Mouse (Mus musculus): Measurements from ENCODE around the gene Scaf4. TPM values are rescaled to one million over a fixed set of nuclear protein-coding genes. Genes with fewer than 3 reads are reported as not detected.

Gene Scaf4
- polyA plus RNA-seq, 1 experiment from 2014 or later: 36.2 TPM

GRCm38 (mm10) chr16:90210717-90211116 lies 73.6 kb downstream of the Scaf4 start:
- WGBS: 85% methylated on average over 10 of the region's 10 CpGs
- no peak overlapping the region for H3K4me3 ChIP-seq
- no peaks in the 10 kb centered on the region for H3K4me1 ChIP-seq
- H3K36me3 ChIP-seq: no peaks in the 10 kb centered on the region
- H3K9ac ChIP-seq: no peak overlapping the region
- no peaks in the 10 kb centered on the region for H3K9me3 ChIP-seq (replicated peaks)
- no peak for ATAC-seq (ENCODE audit: low FRiP score)
- no peaks in the 10 kb centered on the region for H3K27me3 ChIP-seq
- no peak overlapping the region for H3K27ac ChIP-seq
- H3K4me2 ChIP-seq (replicated peaks): no peak overlapping the region

GRCm38 (mm10) chr16:90208996-90209395 lies 75.3 kb downstream of the Scaf4 start:
- Histone ChIP-seq H3K4me2 (replicated peaks) (no peak overlapping the region), H3K9ac (no peak overlapping the region), H3K9me3 (replicated peaks) (no peaks in the 10 kb centered on the region), H3K27me3 (no peaks in the 10 kb centered on the region), H3K4me1 (no peaks in the 10 kb centered on the region), H3K36me3 (no peaks in the 10 kb centered on the region), H3K4me3 (no peak overlapping the region), H3K27ac (no peak overlapping the region)
- WGBS: 83% methylated on average over 3 of the region's 3 CpGs
- no peak for ATAC-seq (ENCODE audit: low FRiP score)

GRCm38 (mm10) chr16:90204868-90205267 lies 79.4 kb downstream of the Scaf4 start:
- H3K4me2 ChIP-seq (replicated peaks): no peak overlapping the region
- no peaks in the 10 kb centered on the region for H3K9me3 ChIP-seq (replicated peaks)
- H3K36me3 ChIP-seq: no peaks in the 10 kb centered on the region
- no peak overlapping the region for H3K9ac ChIP-seq
- 96% methylated on average over 2 of the region's 2 CpGs for WGBS
- no peak for ATAC-seq (ENCODE audit: low FRiP score)
- H3K4me1 ChIP-seq: no peaks in the 10 kb centered on the region
- H3K27me3 ChIP-seq: no peaks in the 10 kb centered on the region
- H3K27ac ChIP-seq: no peak overlapping the region
- no peak overlapping the region for H3K4me3 ChIP-seq

- no peak for ATAC-seq (ENCODE audit: low FRiP score)
- Histone ChIP-seq H3K4me3 (no peak overlapping the region), H3K4me2 (replicated peaks) (no peak overlapping the region), H3K36me3 (no peaks in the 10 kb centered on the region), H3K9me3 (replicated peaks) (no peaks in the 10 kb centered on the region), H3K27me3 (no peaks in the 10 kb centered on the region), H3K9ac (no peak overlapping the region), H3K4me1 (no peaks in the 10 kb centered on the region), H3K27ac (no peak overlapping the region)
- 87% methylated on average over 6 of the region's 6 CpGs for WGBS
Measured at GRCm38 (mm10) chr16:90203226-90203962, 80.9 kb downstream of the Scaf4 start.

DNA sequence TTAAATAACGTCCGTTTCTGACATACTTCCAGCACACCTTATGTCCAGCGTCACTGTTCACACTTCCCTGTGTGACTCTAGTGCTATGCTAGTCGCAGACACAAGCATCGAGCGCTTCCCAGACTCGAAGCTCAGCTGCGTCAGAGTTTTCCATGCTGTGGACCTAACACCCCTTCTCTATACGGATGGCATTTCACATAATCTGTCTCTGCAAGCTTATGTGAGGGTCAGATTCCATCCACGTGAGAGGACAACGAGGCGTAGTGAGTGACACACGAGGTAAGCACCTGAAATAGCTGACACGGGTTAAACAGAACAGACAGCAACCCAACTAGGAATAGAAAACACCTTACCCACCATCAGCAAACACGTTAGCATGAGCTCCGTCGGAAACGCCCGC lies 82.2 kb downstream of the Scaf4 start:
- ATAC-seq (ENCODE audit: low FRiP score): no peak
- Histone ChIP-seq H3K27me3 (no peaks in the 10 kb centered on the region), H3K4me1 (peaks cover 5% of the 10 kb centered on the region), H3K4me2 (replicated peaks) (no peak overlapping the region), H3K4me3 (no peak overlapping the region), H3K36me3 (no peaks in the 10 kb centered on the region), H3K9me3 (replicated peaks) (no peaks in the 10 kb centered on the region), H3K27ac (no peak overlapping the region), H3K9ac (no peak overlapping the region)
- WGBS: 72% methylated on average over 19 of the region's 19 CpGs

GRCm38 (mm10) chr16:90199174-90199573 lies 85.1 kb downstream of the Scaf4 start:
- H3K36me3 ChIP-seq: no peaks in the 10 kb centered on the region
- H3K9ac ChIP-seq: no peak overlapping the region
- no peaks in the 10 kb centered on the region for H3K9me3 ChIP-seq (replicated peaks)
- no peak for ATAC-seq (ENCODE audit: low FRiP score)
- no peak overlapping the region for H3K27ac ChIP-seq
- H3K4me1 ChIP-seq: peaks cover 5% of the 10 kb centered on the region
- WGBS: 87% methylated on average over 10 of the region's 10 CpGs
- no peak overlapping the region for H3K4me3 ChIP-seq
- no peak overlapping the region for H3K4me2 ChIP-seq (replicated peaks)
- H3K27me3 ChIP-seq: no peaks in the 10 kb centered on the region

GRCm38 (mm10) chr16:90198626-90199025 lies 85.7 kb downstream of the Scaf4 start:
- H3K27me3 ChIP-seq: no peaks in the 10 kb centered on the region
- no peaks in the 10 kb centered on the region for H3K9me3 ChIP-seq (replicated peaks)
- no peak overlapping the region for H3K9ac ChIP-seq
- no peak for ATAC-seq (ENCODE audit: low FRiP score)
- no peak overlapping the region for H3K27ac ChIP-seq
- no peak overlapping the region for H3K4me2 ChIP-seq (replicated peaks)
- WGBS: 92% methylated on average over 6 of the region's 6 CpGs
- peaks cover 5% of the 10 kb centered on the region for H3K4me1 ChIP-seq
- H3K36me3 ChIP-seq: no peaks in the 10 kb centered on the region
- no peak overlapping the region for H3K4me3 ChIP-seq

DNA sequence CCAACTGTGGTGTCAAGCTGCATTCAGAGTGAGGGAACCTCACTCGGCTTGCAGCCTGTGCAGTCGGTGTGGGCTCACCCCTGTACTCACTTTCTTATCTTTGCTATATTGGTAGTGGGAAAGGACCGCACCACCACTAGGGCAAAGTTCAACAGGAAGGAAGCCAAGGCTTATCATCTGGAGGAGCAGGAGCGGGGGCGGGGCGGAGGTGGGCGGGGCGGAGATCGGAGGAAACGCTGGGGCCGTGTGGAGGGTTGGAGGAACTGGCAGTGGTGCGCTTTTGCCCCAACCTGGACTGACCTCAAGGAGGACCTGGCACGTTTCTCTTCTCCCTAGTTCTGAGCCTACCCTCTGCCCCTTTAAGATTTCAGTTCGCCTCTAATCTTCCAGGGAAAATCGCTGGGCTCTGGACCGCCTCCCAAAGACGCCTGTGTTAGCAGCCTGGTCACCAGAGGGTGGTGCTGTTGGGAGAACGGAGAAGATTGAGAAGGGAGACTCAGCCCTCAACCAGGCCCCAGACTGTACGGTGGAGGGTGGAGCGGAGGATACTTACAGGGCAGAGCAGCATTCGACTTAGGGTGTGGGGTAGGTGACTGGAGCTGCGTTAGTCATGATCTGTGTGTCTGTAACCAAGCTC lies 86.8 kb downstream of the Scaf4 start:
- Histone ChIP-seq H3K4me1 (peaks cover 5% of the 10 kb centered on the region), H3K4me2 (replicated peaks) (peak overlapping the region; percentile 55), H3K9ac (peak overlapping the region; percentile 51), H3K4me3 (peak overlapping the region; percentile 40), H3K27ac (peak overlapping the region; percentile 46), H3K36me3 (no peaks in the 10 kb centered on the region), H3K9me3 (replicated peaks) (no peaks in the 10 kb centered on the region), H3K27me3 (no peaks in the 10 kb centered on the region)
- 6% methylated on average over 21 of the region's 22 CpGs for WGBS
- ATAC-seq (ENCODE audit: low FRiP score): peak; percentile 91

DNA sequence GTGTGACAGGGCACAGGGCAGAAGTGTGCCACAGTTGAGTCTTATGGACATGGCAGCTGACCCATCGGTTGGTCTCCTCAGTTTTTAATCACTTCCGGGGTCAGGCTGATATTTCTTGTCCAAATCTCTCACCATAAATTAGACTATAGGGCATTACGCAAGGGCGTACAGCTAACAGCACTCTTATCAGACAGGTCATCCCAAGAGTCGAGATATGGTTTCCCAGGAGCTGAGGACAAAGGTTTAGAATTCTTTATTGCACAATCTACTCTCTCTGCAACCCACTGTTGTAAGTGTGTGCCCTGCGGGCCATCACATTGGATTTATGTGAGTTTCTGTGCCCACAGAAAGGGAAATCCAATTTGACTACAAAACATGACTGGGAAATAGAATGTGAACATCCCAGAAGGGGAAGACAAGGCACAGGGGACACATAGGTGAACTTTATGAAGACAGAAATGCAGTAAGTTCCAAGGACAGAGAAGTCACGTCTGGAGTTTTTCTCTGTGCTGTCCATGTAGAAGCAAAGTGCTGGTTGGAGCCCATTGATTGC lies 87.5 kb downstream of the Scaf4 start:
- Histone ChIP-seq H3K27ac (no peak overlapping the region), H3K4me1 (peaks cover 5% of the 10 kb centered on the region), H3K27me3 (no peaks in the 10 kb centered on the region), H3K9me3 (replicated peaks) (no peaks in the 10 kb centered on the region), H3K36me3 (no peaks in the 10 kb centered on the region), H3K4me3 (no peak overlapping the region), H3K4me2 (replicated peaks) (peak overlapping the region; percentile 55; the same call in 1 of the 2 replicates), H3K9ac (no peak overlapping the region)
- WGBS: 93% methylated on average over 7 of the region's 7 CpGs
- ATAC-seq (ENCODE audit: low FRiP score): no peak

- no peak for ATAC-seq (ENCODE audit: low FRiP score)
- no peak overlapping the region for H3K4me2 ChIP-seq (replicated peaks)
- H3K27me3 ChIP-seq: no peaks in the 10 kb centered on the region
- no peak overlapping the region for H3K27ac ChIP-seq
- H3K4me3 ChIP-seq: no peak overlapping the region
- H3K9me3 ChIP-seq (replicated peaks): no peaks in the 10 kb centered on the region
- H3K4me1 ChIP-seq: peaks cover 5% of the 10 kb centered on the region
- no peak overlapping the region for H3K9ac ChIP-seq
- H3K36me3 ChIP-seq: no peaks in the 10 kb centered on the region
Measured at GRCm38 (mm10) chr16:90193719-90194118, 90.6 kb downstream of the Scaf4 start.

GRCm38 (mm10) chr16:90191289-90191688 lies 93.0 kb downstream of the Scaf4 start:
- no peak for ATAC-seq (ENCODE audit: low FRiP score)
- Histone ChIP-seq H3K9me3 (replicated peaks) (no peaks in the 10 kb centered on the region), H3K27ac (no peak overlapping the region), H3K27me3 (no peaks in the 10 kb centered on the region; the same call in 1 of the 2 replicates), H3K4me2 (replicated peaks) (no peak overlapping the region), H3K4me1 (no peaks in the 10 kb centered on the region), H3K4me3 (no peak overlapping the region), H3K9ac (no peak overlapping the region), H3K36me3 (no peaks in the 10 kb centered on the region)
- WGBS: 71% methylated on average over 6 of the region's 6 CpGs

DNA sequence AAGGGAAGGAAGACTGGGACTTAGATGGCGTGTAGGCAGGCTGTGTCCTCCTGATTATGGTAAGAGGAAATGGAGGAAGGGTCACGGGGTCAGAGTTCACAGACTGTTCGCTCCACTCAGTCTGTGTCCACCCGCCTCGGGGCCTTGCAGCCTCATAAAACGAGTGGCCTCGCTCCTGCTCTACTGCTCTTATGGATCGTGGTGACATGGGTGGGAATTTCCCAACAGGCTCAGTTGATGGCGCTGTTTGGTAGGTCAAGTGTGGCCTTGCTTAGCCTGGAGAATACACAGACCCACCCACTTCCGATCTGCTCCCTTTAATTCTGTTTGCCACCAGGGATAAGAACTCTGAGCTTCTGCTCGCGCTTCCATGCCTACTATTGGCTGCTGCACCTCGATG lies 96.8 kb downstream of the Scaf4 start:
- H3K27ac ChIP-seq: no peak overlapping the region
- no peaks in the 10 kb centered on the region for H3K4me1 ChIP-seq
- H3K27me3 ChIP-seq: no peaks in the 10 kb centered on the region; the same call in 1 of the 2 replicates
- H3K9ac ChIP-seq: no peak overlapping the region
- H3K36me3 ChIP-seq: no peaks in the 10 kb centered on the region
- H3K4me2 ChIP-seq (replicated peaks): no peak overlapping the region
- ATAC-seq (ENCODE audit: low FRiP score): no peak
- no peaks in the 10 kb centered on the region for H3K9me3 ChIP-seq (replicated peaks)
- 37% methylated on average over 13 of the region's 13 CpGs for WGBS
- H3K4me3 ChIP-seq: no peak overlapping the region
